Mouse (Mus musculus) lung, postnatal 36 days (tissue): ENCODE measurements at regions not wholly inside any gene's neighbourhood (a gene's known extent, or its start where the extent isn't known, plus 50 kb on each side); places are given as distances from the start of the nearest gene placed in this dataset.

Source experiments
- DNase-seq: peaks from one replicate; pipeline ENCODE4 v3.0.0; 2022; ENCODE audit warnings: mixed read lengths

- peak; percentile 16 for DNase-seq
Observed at GRCm38 (mm10) chr15:64434502-64434901, 374.2 kb upstream of the Fam49b start.

GRCm38 (mm10) chr15:64434908-64435307 lies 374.6 kb upstream of the Fam49b start:
- DNase-seq = no peak

DNA sequence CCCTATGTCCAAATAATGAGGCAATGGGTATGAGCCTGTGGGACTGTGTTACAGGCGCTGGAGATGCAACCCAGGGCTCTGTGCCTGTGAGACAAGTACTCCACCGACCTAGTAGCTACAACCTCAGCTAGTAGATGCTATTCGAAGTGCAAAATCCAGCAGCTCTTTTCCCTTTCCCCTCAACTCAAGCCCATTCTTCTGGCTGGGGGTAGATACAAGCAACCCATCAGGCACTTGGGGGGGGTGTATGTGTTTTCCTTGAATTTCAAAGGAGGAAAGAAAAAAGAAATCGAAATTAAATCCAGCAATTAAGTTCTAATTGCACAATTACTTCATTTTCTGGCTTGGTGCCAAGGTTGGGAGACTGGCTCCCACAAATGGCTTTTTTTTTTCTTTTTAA lies 372.4 kb upstream of the Gm21798 start:
- DNase-seq = no peak

GRCm38 (mm10) chr15:64446411-64447072 lies 371.0 kb upstream of the Gm21798 start:
- no peak for DNase-seq

DNA sequence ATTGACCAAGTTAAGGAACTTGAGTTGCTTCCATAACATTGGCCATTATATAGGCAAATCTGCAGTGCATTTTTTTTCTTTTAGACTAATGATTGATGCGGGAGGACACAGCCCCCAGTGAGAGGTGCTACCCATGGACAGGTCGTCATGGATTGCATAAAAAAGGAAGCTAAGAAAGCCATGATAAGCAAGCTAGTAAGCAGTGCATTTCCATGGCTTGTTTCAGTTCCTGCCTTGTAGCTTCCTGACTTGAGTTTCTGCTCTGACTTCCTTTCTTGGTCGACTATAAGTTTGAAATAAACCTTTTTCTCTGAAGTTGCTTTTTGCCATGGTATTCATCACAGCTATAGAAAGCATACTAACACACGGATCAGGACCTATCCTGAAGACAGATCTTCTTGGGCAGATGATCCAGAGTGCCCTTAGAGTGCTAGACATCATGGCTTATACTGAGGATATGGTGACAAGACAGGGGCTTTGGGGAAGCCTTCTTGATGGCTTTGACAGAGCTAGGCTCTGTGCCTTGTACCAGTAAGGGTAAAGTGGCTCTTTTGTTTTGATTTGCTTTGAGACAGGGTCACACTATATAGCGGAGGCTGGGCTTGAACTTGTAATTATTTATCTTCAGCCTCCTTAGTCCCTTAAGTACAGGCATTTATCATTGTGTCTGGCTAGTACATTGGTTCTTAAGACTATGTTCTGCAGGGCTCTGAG lies 370.1 kb upstream of the Gm21798 start:
- no peak for DNase-seq

DNA sequence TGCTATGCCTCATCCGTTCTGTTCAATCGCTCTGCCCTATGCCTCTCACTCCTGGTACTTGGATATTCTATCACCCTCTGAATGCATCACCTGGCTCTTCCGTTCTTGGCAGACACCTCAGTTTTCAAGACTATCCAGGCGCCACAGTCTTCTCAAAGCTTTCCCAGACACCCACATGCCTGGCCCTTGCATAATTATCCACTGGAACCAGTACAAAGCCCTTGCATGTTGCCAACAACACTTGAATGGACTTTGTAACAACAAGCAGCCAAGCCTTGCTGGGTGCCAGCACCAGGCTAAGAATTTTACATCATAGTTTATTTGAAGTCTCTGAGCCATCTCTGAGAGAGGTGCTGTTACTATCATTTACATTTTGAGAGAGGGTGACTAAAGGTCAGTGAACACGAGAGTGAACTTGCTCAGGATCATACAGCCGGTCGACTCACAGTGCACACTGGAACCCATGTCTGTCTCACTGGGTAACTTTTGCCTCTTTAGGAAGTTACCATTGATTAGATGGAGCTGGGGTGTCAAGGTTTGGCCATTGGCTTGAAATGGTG lies 368.8 kb upstream of the Gm21798 start:
- DNase-seq = peak; percentile 56

GRCm38 (mm10) chr15:64470743-64471142 lies 346.8 kb upstream of the Gm21798 start:
- peak; percentile 42 for DNase-seq

- DNase-seq = no peak
Observed at GRCm38 (mm10) chr15:64471597-64471996, 345.9 kb upstream of the Gm21798 start.

- DNase-seq = no peak
Observed at GRCm38 (mm10) chr15:64474236-64474635, 343.3 kb upstream of the Gm21798 start.

DNA sequence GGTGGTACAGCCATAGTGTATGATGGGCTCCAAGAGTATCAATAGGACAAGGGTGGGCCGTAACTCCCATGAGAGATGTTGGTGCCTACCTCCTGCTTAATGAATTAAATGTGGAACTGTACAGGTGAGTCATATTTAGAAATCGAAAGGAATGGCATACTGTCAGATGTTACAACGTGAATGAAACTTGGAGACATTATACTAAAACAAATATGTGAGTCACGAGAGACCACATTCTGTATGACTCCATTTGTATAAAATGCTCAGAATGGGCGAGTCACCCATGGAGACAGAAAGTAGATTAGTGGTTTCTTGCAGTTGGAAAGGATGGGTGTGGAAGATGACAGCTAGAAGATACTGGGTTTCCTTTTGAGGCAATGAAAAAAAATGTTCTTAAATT lies 340.4 kb upstream of the Gm21798 start:
- no peak for DNase-seq

- no peak for DNase-seq
Observed at GRCm38 (mm10) chr15:64480625-64481024, 336.9 kb upstream of the Gm21798 start.

GRCm38 (mm10) chr15:64481226-64481625 lies 336.3 kb upstream of the Gm21798 start:
- DNase-seq = no peak

- peak; percentile 8 for DNase-seq
Observed at GRCm38 (mm10) chr15:64482960-64483359, 334.5 kb upstream of the Gm21798 start.

DNA sequence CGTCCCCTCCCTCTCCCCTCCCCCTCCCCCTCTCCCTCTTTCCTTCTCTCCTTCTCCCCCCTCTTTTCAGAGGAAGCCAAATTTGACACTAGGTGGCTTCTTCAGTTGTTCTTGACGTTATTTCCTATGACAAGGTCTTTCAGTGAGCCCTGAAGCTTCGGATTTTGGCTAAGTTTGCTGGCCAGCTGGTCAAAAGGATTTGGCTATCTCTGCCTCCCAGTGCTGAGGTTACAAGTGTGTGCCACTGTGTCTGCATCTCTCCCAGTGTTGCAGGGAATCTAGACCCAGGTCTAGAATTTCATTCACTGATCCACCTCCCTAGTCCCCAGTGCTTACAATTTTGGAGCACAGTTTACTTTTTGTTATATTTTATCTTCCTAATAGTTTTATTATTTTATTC lies 329.7 kb upstream of the Gm21798 start:
- no peak for DNase-seq

- DNase-seq = no peak
Observed at GRCm38 (mm10) chr15:64500783-64501182, 316.7 kb upstream of the Gm21798 start.

DNA sequence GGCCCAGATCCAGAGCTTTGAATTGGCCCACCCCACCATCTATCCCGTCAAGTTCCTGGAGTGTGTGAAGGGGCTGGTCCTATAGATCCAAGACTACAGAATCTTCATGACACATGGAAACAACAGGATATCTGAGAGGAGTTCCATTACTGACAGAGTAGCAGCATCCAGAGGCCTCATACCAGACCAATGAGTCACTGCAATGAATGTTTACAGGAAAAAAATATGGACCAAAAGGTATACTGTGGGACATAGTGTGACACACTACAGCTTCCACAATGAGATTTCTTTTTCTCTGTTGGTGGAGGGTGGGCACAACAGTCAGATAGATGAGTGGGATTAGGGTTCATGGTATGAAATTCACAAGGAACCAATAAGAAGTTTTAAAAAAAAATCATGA lies 316.0 kb upstream of the Gm21798 start:
- DNase-seq = no peak

GRCm38 (mm10) chr15:64504751-64505150 lies 312.7 kb upstream of the Gm21798 start:
- DNase-seq = no peak

DNA sequence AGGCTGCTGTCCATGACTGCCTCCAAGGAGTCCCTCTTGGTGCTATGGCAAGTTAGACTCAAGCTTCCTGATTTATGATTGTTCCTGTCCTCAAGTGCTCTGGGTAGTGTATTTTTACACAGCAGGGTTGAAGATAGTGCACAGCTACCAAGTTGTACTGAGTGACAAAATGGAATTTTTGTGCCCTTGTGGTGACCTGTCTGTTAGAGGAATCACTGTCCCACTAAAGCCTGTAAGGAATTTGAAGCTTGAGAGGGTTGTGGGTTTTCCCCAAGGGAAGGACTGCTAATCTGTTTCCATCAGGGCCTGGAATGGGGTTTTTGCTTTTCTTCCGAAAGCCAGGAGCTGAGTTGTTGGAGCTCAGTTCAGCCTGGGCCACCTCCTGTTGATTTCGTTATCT lies 306.8 kb upstream of the Gm21798 start:
- no peak for DNase-seq

DNA sequence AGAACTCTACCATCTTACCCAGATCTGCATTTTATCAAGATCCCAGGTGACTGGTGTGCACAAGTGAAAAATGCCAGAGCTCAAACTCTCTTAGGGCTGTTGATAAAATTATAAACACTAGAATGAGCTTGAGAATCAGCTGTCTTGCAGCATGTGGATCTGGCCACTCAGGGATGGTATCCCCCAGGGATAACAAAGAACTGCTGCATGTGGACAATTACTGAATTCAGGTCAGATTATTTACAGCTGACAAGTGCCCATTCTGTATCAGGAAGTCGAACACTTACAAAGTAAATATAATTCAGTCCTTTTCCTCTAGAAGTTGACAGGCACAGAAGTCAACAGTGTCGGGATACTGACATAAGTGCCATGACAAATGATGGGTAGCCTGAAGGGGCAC lies 306.3 kb upstream of the Gm21798 start:
- DNase-seq = no peak

- no peak for DNase-seq
Observed at GRCm38 (mm10) chr15:64512615-64513014, 304.9 kb upstream of the Gm21798 start.

GRCm38 (mm10) chr15:64513501-64514097 lies 303.9 kb upstream of the Gm21798 start:
- no peak for DNase-seq

DNA sequence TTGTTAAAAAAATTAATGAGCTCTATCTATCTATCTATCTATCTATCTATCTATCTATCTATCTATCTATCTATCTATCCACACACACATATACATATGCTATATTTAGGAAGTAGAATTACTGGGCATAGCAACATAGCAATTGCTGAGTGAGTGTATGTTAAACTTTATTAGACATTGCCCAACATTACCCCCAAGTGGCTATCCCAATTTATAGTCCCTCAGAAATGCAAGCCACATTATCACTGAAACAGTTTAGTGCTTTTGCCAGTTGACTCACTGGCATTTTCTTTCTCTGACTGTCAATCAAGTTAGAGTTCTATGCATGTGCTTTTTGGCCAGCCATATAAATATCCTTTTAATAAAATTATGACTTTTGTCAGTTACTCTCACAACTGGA lies 302.3 kb upstream of the Gm21798 start:
- DNase-seq = peak; percentile 5

- DNase-seq = no peak
Observed at GRCm38 (mm10) chr15:64519207-64519628, 298.3 kb upstream of the Gm21798 start.

DNA sequence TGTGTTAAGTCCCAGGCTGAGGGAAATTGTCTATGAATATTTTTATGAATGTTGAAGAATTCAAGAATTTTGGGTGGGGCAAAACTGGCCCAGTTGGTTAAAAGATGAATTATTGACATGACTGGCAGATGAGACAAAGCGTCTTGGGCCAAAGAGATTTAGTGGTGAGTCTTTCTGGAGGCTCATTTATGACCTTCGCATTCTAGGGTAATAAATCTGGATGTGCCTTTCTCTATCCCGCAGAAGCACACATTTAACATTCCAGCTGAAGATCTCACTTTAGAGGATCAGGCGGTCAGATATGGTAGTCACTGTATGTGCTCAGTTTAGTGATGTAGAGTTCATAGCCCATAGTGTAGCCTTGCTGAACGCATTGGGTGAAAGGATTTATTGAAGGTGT lies 296.9 kb upstream of the Gm21798 start:
- no peak for DNase-seq
